Mouse (Mus musculus): Measurements from ENCODE around the gene Elovl6.
A peak's percentile ranks its signal among the peaks of the same experiment; 100 is the strongest.

Gene Elovl6

GRCm38 (mm10) chr3:129686698-129687333, 154.7 kb downstream of the Elovl6 start:
- Histone ChIP-seq H3K27me3 (ENCODE audit: insufficient read depth, low read length) (no peaks in the 10 kb centered on the region; the same call in 1 of the 2 replicates), H3K36me3 (ENCODE audit: insufficient read depth, low read length) (no peaks in the 10 kb centered on the region), H3K4me3 (replicated peaks; ENCODE audit: low read length) (no peak overlapping the region), H3K9me3 (ENCODE audit: low read length) (no peaks in the 10 kb centered on the region), H3K4me1 (replicated peaks; ENCODE audit: low read depth, low read length) (no peaks in the 10 kb centered on the region)
- TF ChIP-seq CTCF (conservative IDR thresholded peaks at IDR 0.05; ENCODE audit: low read length): peak; percentile 51
- TF ChIP-seq NANOG (IDR thresholded peaks at IDR 0.05; ENCODE audit: borderline replicate concordance, low read length): no peak

GRCm38 (mm10) chr3:129687429-129687828, 155.3 kb downstream of the Elovl6 start:
- TF ChIP-seq POU5F1 (IDR thresholded peaks at IDR 0.05; ENCODE audit: borderline replicate concordance, low read length): no peak
- TF ChIP-seq CTCF (conservative IDR thresholded peaks at IDR 0.05; ENCODE audit: low read length): no peak
- no peak for TF ChIP-seq NANOG (IDR thresholded peaks at IDR 0.05; ENCODE audit: borderline replicate concordance, low read length)
- Histone ChIP-seq H3K4me1 (replicated peaks; ENCODE audit: low read depth, low read length) (no peaks in the 10 kb centered on the region), H3K36me3 (ENCODE audit: insufficient read depth, low read length) (no peaks in the 10 kb centered on the region), H3K27me3 (ENCODE audit: insufficient read depth, low read length) (no peaks in the 10 kb centered on the region; the same call in 1 of the 2 replicates), H3K4me3 (replicated peaks; ENCODE audit: low read length) (no peak overlapping the region), H3K9me3 (ENCODE audit: low read length) (no peaks in the 10 kb centered on the region)
